8 mouse cellular contexts compared by ENCODE assay signal in the genomic region with DNA sequence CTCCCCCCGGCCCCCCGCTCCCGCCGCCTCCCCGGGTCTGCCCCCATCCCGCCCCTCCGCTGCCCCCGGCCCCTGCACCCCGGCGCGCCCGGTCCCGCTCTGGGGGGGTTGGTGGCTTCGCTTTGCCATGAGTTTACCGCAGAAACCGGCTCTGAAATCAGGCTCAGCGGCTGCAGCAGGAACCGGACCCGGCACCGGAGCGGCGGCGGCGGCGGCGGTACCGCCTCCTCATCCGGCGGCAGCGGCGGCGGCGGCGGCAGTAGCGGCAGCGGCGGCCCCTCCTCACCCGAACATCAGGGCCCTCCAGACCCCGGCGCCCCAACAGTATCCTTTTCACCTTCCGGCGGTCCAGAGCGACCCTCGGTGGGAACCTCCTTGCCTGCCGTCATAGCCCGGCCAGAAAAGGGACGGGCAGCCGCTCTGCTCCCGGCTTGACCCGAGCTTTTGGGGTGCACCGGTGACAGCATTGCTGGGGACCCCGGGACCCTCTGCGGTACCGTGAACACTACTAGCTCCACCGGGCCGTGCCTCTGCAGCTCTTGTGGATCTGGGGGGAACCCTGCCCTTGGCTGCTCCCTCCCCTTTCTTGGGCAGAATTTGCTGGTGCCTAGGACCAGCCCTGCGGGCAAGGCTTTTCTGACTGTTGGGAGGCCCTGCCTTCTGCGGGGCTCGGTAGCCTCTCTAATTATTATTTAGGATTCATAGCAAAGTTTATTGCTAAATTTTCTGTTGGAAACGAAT. TPM values are rescaled to one million over a fixed set of nuclear protein-coding genes. Genes with fewer than 3 reads are reported as not detected.
DNase-seq lines count a peak whose midpoint lies in the region; ATAC-seq and TF ChIP-seq lines count a peak whose summit lies in the region.

No protein-coding gene starts in this region.

- peak overlapping the region; percentile 77 for H3K4me2 ChIP-seq in forebrain, embryonic 16.5 days (ENCODE audit: low read length)
- peak overlapping the region; percentile 77 for H3K4me2 ChIP-seq in hindbrain, postnatal 0 days (ENCODE audit: low read depth, low read length)
- peak overlapping the region; percentile 67 for H3K4me2 ChIP-seq in midbrain, embryonic 16.5 days (ENCODE audit: low read length)
- H3K4me2 ChIP-seq in stomach, embryonic 15.5 days: peak overlapping the region; percentile 74

- H3K4me3 ChIP-seq in forebrain, embryonic 16.5 days (replicated peaks; ENCODE audit: low read length): peak overlapping the region; percentile 98
- peak overlapping the region; percentile 94 for H3K4me3 ChIP-seq in hindbrain, postnatal 0 days (ENCODE audit: low read length)
- peak overlapping the region; percentile 64 for H3K4me3 ChIP-seq in liver, adult 2 months (ENCODE audit: insufficient read depth, low read depth, low read length)
- peak overlapping the region; percentile 94 for H3K4me3 ChIP-seq in midbrain, embryonic 16.5 days (ENCODE audit: low read depth, low read length)
- peak overlapping the region; percentile 90 for H3K4me3 ChIP-seq in stomach, embryonic 15.5 days (replicated peaks)

- ATAC-seq in forebrain, embryonic 16.5 days: peak; percentile 11
- ATAC-seq in hindbrain, postnatal 0 days: no peak; the same call in 1 of the 2 replicates
- ATAC-seq in midbrain, embryonic 16.5 days: peak; percentile 8
- peak; percentile 23; the same call in 1 of the 2 replicates for ATAC-seq in stomach, embryonic 15.5 days (ENCODE audit: insufficient read depth, low FRiP score, low read depth)

- peak; percentile 96 for DNase-seq in heart, adult 11 months
- DNase-seq in heart, postnatal 25 days (ENCODE audit: low spot score): no peak
- DNase-seq in cerebellum, adult 18-20 months: peak; percentile 53 to 68
- DNase-seq in hindbrain, postnatal 0 days (ENCODE audit: low spot score): peak; percentile 58
- no peak for DNase-seq in liver, adult 2 months (ENCODE audit: extremely low read depth, low read depth, low spot score)

- intact Hi-C loops in heart, postnatal 25 days (cut with DNase I): no loop called here

- no peak for TF ChIP-seq POLR2A in liver, adult 2 months (IDR thresholded peaks at IDR 0.05; ENCODE audit: extremely low read depth, insufficient read depth, low read length)

- peaks cover 8% of the 10 kb centered on the region for H3K36me3 ChIP-seq in forebrain, embryonic 16.5 days (ENCODE audit: control insufficient read depth, insufficient read depth)
- H3K36me3 ChIP-seq in hindbrain, postnatal 0 days (ENCODE audit: insufficient read depth, low read length): 0 out of 2 replicates have a peak, but pooled peaks cover under 1% of the 10 kb centered on the region
- no peaks in the 10 kb centered on the region for H3K36me3 ChIP-seq in liver, adult 2 months (ENCODE audit: control insufficient read depth, insufficient read depth, low read length)
- peaks cover 4% of the 10 kb centered on the region for H3K36me3 ChIP-seq in midbrain, embryonic 16.5 days (ENCODE audit: control insufficient read depth, insufficient read depth, low read length)
- peaks cover 19% of the 10 kb centered on the region for H3K36me3 ChIP-seq in stomach, embryonic 15.5 days

- peak overlapping the region; percentile 95 for H3K27ac ChIP-seq in forebrain, embryonic 16.5 days (ENCODE audit: low read length)
- peak overlapping the region; percentile 96 for H3K27ac ChIP-seq in hindbrain, postnatal 0 days
- H3K27ac ChIP-seq in liver, adult 2 months (replicated peaks; ENCODE audit: insufficient read depth, low read depth, low read length): peak overlapping the region; percentile 51; the same call in 1 of the 2 replicates
- peak overlapping the region; percentile 97 for H3K27ac ChIP-seq in midbrain, embryonic 16.5 days (ENCODE audit: low read length)
- H3K27ac ChIP-seq in stomach, embryonic 15.5 days: peak overlapping the region; percentile 89

- no peaks in the 10 kb centered on the region; the same call in 1 of the 2 replicates for H3K9me3 ChIP-seq in forebrain, embryonic 16.5 days (ENCODE audit: control insufficient read depth, low read length)
- no peaks in the 10 kb centered on the region for H3K9me3 ChIP-seq in hindbrain, postnatal 0 days (ENCODE audit: low read length)
- no peaks in the 10 kb centered on the region for H3K9me3 ChIP-seq in midbrain, embryonic 16.5 days (replicated peaks; ENCODE audit: control insufficient read depth, low read length, poor library complexity, severe bottlenecking)
- H3K9me3 ChIP-seq in stomach, embryonic 15.5 days: no peaks in the 10 kb centered on the region

- no peak for TF ChIP-seq CTCF in hindbrain, postnatal 0 days (IDR thresholded peaks at IDR 0.05; ENCODE audit: low read depth)
- no peak for TF ChIP-seq CTCF in liver, adult 2 months (IDR thresholded peaks at IDR 0.05; ENCODE audit: low read depth, low read length)

- peak overlapping the region; percentile 98 for H3K9ac ChIP-seq in forebrain, embryonic 16.5 days (replicated peaks; ENCODE audit: low read depth, low read length)
- peak overlapping the region; percentile 99 for H3K9ac ChIP-seq in hindbrain, postnatal 0 days (replicated peaks; ENCODE audit: low read length)
- peak overlapping the region; percentile 86 for H3K9ac ChIP-seq in liver, adult 2 months (ENCODE audit: low read depth, low read length)
- H3K9ac ChIP-seq in midbrain, embryonic 16.5 days (ENCODE audit: low read depth, low read length): peak overlapping the region; percentile 99
- peak overlapping the region; percentile 93 for H3K9ac ChIP-seq in stomach, embryonic 15.5 days

- WGBS in forebrain, embryonic 16.5 days: under 1% methylated on average over 45 of the region's 60 CpGs
- WGBS in hindbrain, postnatal 0 days: under 1% methylated on average over 49 of the region's 60 CpGs
- WGBS in liver, adult 2 months: under 1% methylated on average over 53 of the region's 60 CpGs
- under 1% methylated on average over 56 of the region's 60 CpGs for WGBS in midbrain, embryonic 16.5 days
- under 1% methylated on average over 55 of the region's 60 CpGs for WGBS in stomach, embryonic 15.5 days

- no peaks in the 10 kb centered on the region for H3K27me3 ChIP-seq in forebrain, embryonic 16.5 days (replicated peaks; ENCODE audit: control insufficient read depth, insufficient read depth, low read length)
- H3K27me3 ChIP-seq in hindbrain, postnatal 0 days (ENCODE audit: insufficient read depth, low read length): no peaks in the 10 kb centered on the region
- H3K27me3 ChIP-seq in liver, adult 2 months (ENCODE audit: control insufficient read depth, insufficient read depth, low read length): no peaks in the 10 kb centered on the region
- no peaks in the 10 kb centered on the region for H3K27me3 ChIP-seq in midbrain, embryonic 16.5 days (ENCODE audit: control insufficient read depth, insufficient read depth, low read depth, low read length)
- H3K27me3 ChIP-seq in stomach, embryonic 15.5 days (replicated peaks): peaks cover 7% of the 10 kb centered on the region; the same call in 1 of the 2 replicates

- peaks cover 34% of the 10 kb centered on the region for H3K4me1 ChIP-seq in forebrain, embryonic 16.5 days (replicated peaks; ENCODE audit: control insufficient read depth, insufficient read depth, low read length)
- peaks cover 19% of the 10 kb centered on the region for H3K4me1 ChIP-seq in hindbrain, postnatal 0 days (ENCODE audit: insufficient read depth, low read length)
- peaks cover 11% of the 10 kb centered on the region for H3K4me1 ChIP-seq in liver, adult 2 months (ENCODE audit: control insufficient read depth, insufficient read depth, low read length)
- H3K4me1 ChIP-seq in midbrain, embryonic 16.5 days (ENCODE audit: control insufficient read depth, insufficient read depth, low read length): peaks cover 26% of the 10 kb centered on the region
- H3K4me1 ChIP-seq in stomach, embryonic 15.5 days: peaks cover 24% of the 10 kb centered on the region

- peaks cover 13% of the 10 kb centered on the region; the same call in 1 of the 2 replicates for H3K79me2 ChIP-seq in liver, adult 2 months (ENCODE audit: control insufficient read depth, insufficient read depth, low read length)

RNA-seq across cellular contexts. Expression of gene Eif4g3, which starts 1.2 kb away (rescaled TPM):
- 10 to 100 TPM; 44.1 to 48.1 TPM for total RNA-seq in heart, postnatal 25 days (2021)
- polyA plus RNA-seq in forebrain, embryonic 16.5 days (2015; fragmentation: Nextera tagmentation; extraction: Ambion mirVana): 47.0 and 51.7 TPM in 2 replicates
- 51.1 and 55.9 TPM in 2 replicates for total RNA-seq in hindbrain, postnatal 0 days (2014; rRNA removed)
- 32.3 and 36.5 TPM in 2 replicates for polyA plus RNA-seq in hindbrain, postnatal 0 days (2015; fragmentation: Nextera tagmentation; extraction: Ambion mirVana)
- total RNA-seq in liver, adult 2 months (2014; rRNA removed): 9.7 and 11.9 TPM in 2 replicates
- 11.8 and 17.0 TPM in 2 replicates for polyA plus RNA-seq in liver, adult 2 months (2012; rRNA removed)
- 48.7 and 54.1 TPM in 2 replicates for polyA plus RNA-seq in midbrain, embryonic 16.5 days (2015; fragmentation: Nextera tagmentation; extraction: Ambion mirVana)
- 27.7 and 29.7 TPM in 2 replicates for polyA plus RNA-seq in stomach, embryonic 15.5 days (2015; fragmentation: Nextera tagmentation; extraction: Ambion mirVana)

Comparison
In these comparisons a context has a peak if more than half of its experiments do, and no peak if none do; other contexts are left out.
1. DNase-seq: peak in heart, adult 11 months (single experiment), cerebellum, adult 18-20 months (2 of 2) and hindbrain, postnatal 0 days (single experiment); none in heart, postnatal 25 days (single experiment) and liver, adult 2 months (single experiment).
2. Peak in every context shown above with its lines, with median percentiles within 50 percentile points of each other: H3K27ac ChIP-seq, H3K4me2 ChIP-seq, H3K4me3 ChIP-seq and H3K9ac ChIP-seq.